Mouse (Mus musculus) midbrain, embryonic 12.5 days (tissue): ENCODE measurements around the gene Col23a1. TPM values are rescaled to one million over a fixed set of nuclear protein-coding genes. Genes with fewer than 3 reads are reported as not detected.

Source experiments
- ATAC-seq: fragments of 200-750 bp; cut with Nextera tagmentation; 2 replicates; pipeline ENCODE4 v1.8.0; 2017; ENCODE audit warnings: low read depth, moderate TSS enrichment, moderate library complexity; ENCODE audit not compliant: low FRiP score
- H3K27ac ChIP-seq: fragments of 300-500 bp; sonication (generic); replicated peaks from 2 replicates; pipeline ENCODE4 v1.5.1; 2016; ENCODE audit warnings: mild to moderate bottlenecking
- H3K27me3 ChIP-seq: fragments of 300-500 bp; sonication (generic); 2 replicates; pipeline ENCODE4 v1.6.1; 2016; ENCODE audit warnings: mild to moderate bottlenecking
- H3K36me3 ChIP-seq: fragments of 300-500 bp; sonication (generic); 2 replicates; pipeline ENCODE4 v1.6.1; 2016
- H3K4me1 ChIP-seq: fragments of 300-500 bp; sonication (generic); 2 replicates; pipeline ENCODE4 v1.6.1; 2016
- H3K4me2 ChIP-seq: fragments of 300-500 bp; sonication (generic); replicated peaks from 2 replicates; pipeline ENCODE4 v1.6.1; 2016; ENCODE audit warnings: mild to moderate bottlenecking, moderate library complexity
- H3K4me3 ChIP-seq: fragments of 300-500 bp; sonication (generic); 2 replicates; pipeline ENCODE4 v1.5.1; 2016; ENCODE audit warnings: mild to moderate bottlenecking
- H3K9ac ChIP-seq: fragments of 300-500 bp; sonication (generic); replicated peaks from 2 replicates; pipeline ENCODE4 v1.6.1; 2016; ENCODE audit warnings: mild to moderate bottlenecking, moderate library complexity
- H3K9me3 ChIP-seq: fragments of 300-500 bp; sonication (generic); 2 replicates; pipeline ENCODE4 v1.6.1; 2016; ENCODE audit warnings: mild to moderate bottlenecking
- WGBS: fragments of 180-500 bp; shearing (Covaris S2); methylation state at CpG from one replicate; pipeline ENCODE4 v1.1.7; 2016; 5-methylcytosine and 5-hydroxymethylcytosine counted together
- polyA plus RNA-seq: library from polyadenylated mRNA; unstranded; fragments of >200 nt; fragmentation: Nextera tagmentation; extraction: Ambion mirVana; gene quantifications from 2 replicates; pipeline ENCODE4 v1.2.1, GENCODE M21; 2016

The Col23a1 gene
- polyA plus RNA-seq: 14.8 and 18.3 TPM in 2 replicates

DNA sequence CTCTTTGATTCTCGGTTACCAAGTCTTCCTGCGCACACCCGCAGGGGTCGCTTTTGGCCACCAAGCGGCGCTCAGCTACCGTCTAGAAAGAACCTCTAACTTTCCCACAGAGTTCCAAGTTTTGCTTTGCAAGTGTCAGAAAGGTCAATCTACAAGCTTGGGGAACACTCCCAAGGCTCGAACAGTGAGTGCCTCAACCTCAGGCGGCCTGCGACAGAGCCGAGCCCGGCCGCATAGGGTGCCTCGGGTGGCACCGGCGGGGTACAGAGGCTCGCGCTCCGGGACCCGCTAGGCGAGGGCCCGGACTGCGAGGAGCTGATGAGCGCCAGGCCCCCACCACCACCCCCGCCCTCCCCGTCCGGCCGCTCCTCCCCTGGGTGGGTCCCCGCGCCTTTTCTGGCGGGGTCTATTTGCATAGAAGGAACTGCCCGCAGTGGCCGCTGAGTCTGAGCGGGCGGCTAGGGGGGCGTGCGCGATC lies at the start of gene Col23a1:
Col23a1 (plus strand) TSS at position 357 of the 478 bp plus-strand sequence.
- no peak within 1 kb of the TSS; the same call in 1 of the 2 replicates for H3K27ac ChIP-seq
- peaks cover 27% of the 10 kb centered on the region for H3K27me3 ChIP-seq
- peak within 1 kb of the TSS; percentile 91 for H3K4me2 ChIP-seq
- WGBS: 1% methylated on average over 30 of the region's 38 CpGs
- H3K9me3 ChIP-seq: no peaks in the 10 kb centered on the region
- H3K4me3 ChIP-seq: peak within 1 kb of the TSS; percentile 62
- H3K4me1 ChIP-seq: peaks cover 9% of the 10 kb centered on the region; the same call in 1 of the 2 replicates
- peak within 1 kb of the TSS; percentile 74 for H3K9ac ChIP-seq
- peaks cover under 1% of the 10 kb centered on the region; the same call in 1 of the 2 replicates for H3K36me3 ChIP-seq
- peak; percentile 89 for ATAC-seq

DNA sequence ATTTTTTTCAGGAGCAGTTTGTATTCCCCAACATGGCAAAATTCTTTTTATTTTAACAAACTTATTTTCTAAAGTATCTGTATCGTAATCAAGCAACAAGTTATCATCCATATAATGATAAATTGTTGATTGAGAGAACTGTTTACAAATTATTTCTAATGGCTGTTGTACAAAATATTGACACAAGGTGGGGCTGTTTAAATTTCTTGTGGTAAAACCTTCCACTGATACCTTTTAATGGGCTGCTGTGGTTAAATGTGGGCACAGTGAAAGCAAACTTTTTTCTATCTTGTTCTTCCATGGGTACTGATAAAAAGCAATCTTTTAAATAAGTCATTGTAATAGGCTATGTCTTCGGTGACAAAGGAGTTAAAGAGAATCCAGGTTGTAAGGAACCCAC lies 46.8 kb upstream of the Col23a1 start:
- no peaks in the 10 kb centered on the region for H3K36me3 ChIP-seq
- no peak overlapping the region for H3K4me3 ChIP-seq
- no peak overlapping the region for H3K27ac ChIP-seq
- no peak for ATAC-seq
- no peaks in the 10 kb centered on the region for H3K9me3 ChIP-seq
- WGBS: 90% methylated on average over 2 of the region's 2 CpGs
- no peaks in the 10 kb centered on the region for H3K27me3 ChIP-seq
- no peaks in the 10 kb centered on the region for H3K4me1 ChIP-seq
- no peak overlapping the region for H3K9ac ChIP-seq
- H3K4me2 ChIP-seq: no peak overlapping the region

DNA sequence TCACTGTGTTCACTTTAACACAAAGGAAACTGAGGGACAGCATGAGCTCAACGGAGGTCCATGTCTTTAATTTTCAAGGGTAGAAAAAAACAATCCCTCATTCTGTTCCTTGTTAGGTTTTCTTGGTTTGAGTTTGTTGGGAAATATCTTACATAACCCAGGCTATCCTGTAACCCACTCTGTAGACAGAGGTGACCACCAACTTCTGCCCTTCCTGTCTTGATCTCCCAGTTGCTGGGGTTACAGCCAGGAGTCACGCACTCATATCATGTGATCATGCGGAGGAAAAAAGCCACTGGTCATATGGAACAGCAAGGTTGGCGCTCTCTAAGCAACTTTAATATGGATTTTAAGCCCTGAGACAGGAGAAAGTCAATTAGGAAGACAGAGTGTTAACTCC lies 32.7 kb upstream of the Col23a1 start:
- no peaks in the 10 kb centered on the region for H3K27me3 ChIP-seq
- H3K36me3 ChIP-seq: no peaks in the 10 kb centered on the region
- no peak overlapping the region for H3K27ac ChIP-seq
- no peaks in the 10 kb centered on the region for H3K4me1 ChIP-seq
- no peak overlapping the region for H3K9ac ChIP-seq
- H3K4me2 ChIP-seq: no peak overlapping the region
- no peaks in the 10 kb centered on the region for H3K9me3 ChIP-seq
- ATAC-seq: no peak
- no peak overlapping the region for H3K4me3 ChIP-seq
- WGBS: 92% methylated on average over 4 of the region's 4 CpGs

DNA sequence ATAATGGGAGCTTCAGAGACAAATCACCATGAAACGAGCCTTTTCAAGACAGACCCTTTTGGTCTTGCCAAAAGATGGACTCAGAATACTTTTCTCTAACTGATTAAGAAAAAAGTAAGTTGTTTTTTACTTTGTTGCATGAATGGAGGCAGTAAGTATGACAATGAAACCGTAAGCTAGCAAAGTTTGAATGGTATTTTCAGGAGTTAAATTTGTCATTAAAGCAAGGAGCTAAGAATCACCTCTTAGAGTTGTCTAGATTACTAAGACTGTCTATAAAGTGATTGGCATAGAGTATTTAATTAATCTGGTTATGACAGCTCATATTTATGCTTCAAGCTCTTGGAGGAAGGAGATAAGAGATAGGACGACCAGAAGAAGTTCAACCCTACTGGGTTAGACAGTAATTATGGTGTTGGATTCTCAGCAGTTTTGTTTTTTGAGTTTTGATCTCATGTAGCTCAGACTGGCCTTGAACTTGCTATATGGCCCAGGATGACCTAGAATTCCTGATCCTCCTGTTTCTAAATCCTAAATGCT lies 28.0 kb upstream of the Col23a1 start, which contains the start of gene Clk4:
Clk4 (plus strand) TSS at position 51 of the 540 bp plus-strand sequence.
- Histone ChIP-seq H3K27me3 (no peaks in the 10 kb centered on the region), H3K4me2 (peak within 1 kb of the TSS; percentile 59), H3K27ac (peak within 1 kb of the TSS; percentile 91; the same call in 1 of the 2 replicates), H3K9ac (peak within 1 kb of the TSS; percentile 96), H3K36me3 (no peaks in the 10 kb centered on the region), H3K4me3 (peak within 1 kb of the TSS; percentile 97), H3K4me1 (peaks cover 31% of the 10 kb centered on the region), H3K9me3 (no peaks in the 10 kb centered on the region)
- no peak for ATAC-seq
- 82% methylated on average over 3 of the region's 3 CpGs for WGBS

DNA sequence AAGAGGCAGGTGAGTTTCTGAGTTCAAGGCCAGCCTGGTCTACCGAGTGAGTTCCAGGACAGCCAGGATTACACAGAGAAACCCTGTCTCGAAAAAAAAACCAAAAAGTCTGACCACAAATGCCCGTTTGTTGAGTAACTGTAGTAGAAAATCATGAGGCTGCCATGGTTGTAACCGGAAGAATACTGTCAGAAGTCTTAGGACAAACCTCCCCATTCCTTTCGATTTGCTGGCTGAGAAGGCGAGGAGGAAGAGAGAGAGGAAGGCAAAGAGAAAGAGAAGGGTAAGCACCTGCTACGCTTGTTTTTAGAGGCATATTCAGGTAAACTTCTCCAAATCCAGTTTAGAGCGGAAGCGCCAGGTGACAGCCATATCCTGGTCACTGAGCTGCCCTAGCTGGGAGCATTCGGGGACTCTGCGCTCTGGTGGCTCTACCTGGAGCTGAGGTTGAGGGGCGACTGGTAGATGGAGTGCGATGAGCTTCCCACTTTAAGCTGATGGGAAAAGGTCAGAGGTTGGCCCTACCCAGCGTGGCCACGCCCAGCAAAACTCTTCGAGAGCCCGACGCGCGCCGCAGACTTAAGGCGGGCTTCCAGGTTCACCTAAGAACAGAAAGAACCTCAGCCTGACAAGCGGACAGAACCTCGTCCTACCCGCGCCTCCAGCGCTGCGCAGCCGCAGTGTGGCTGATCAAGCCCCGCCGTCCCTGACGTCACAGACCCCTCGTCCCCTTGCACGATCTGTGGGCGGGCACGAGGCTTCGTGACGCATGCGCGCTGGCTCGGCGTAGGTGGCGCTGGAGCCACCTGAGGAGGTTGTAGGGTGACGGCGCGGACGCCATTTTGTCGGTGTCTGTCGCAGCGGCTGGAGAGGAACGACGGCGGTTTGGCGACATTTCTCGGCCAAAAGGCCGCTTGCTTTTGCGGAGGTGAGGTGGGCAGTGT lies 27.1 kb upstream of the Col23a1 start, which contains the start of gene BC049762:
BC049762 (minus strand) TSS at position 705 of the 944 bp plus-strand sequence.
- Histone ChIP-seq H3K27me3 (no peaks in the 10 kb centered on the region), H3K27ac (peak within 1 kb of the TSS; percentile 91), H3K4me1 (peaks cover 31% of the 10 kb centered on the region), H3K36me3 (peaks cover 6% of the 10 kb centered on the region; the same call in 1 of the 2 replicates), H3K4me3 (peak within 1 kb of the TSS; percentile 97), H3K4me2 (peak within 1 kb of the TSS; percentile 59), H3K9ac (peak within 1 kb of the TSS; percentile 96), H3K9me3 (no peaks in the 10 kb centered on the region)
- 10% methylated on average over 57 of the region's 57 CpGs for WGBS
- peak; percentile 98 for ATAC-seq

DNA sequence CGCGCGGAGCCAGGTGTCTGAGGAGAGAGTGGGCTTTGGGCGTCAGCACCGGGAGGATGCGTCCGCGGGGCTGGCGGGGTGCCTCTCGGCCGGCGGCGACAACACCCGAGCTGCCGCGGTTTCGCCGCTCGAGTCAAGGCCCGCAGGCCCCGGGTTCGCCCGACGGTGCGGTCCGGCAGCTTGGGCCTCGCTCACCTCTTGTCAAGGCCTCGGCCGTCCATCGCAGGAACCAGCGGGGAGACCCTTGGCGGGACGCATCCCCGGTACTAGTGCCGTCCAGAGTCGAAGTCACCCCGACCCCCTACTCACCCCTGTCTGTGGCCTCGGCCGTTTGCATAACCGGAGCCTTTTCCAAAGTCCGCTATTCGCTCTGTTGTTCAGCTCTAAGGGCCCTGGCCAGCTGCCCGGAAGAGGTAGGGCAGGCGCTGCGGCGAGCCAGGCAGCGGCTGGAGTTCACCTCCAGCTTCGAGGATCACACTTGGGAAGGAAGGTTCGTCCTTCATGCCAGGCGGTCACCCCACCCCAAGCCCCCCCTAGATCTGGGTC lies 26.4 kb upstream of the Col23a1 start:
- peak overlapping the region; percentile 59 for H3K4me2 ChIP-seq
- peak; percentile 70 for ATAC-seq
- WGBS: under 1% methylated on average over 50 of the region's 50 CpGs
- H3K27ac ChIP-seq: peak overlapping the region; percentile 91
- no peaks in the 10 kb centered on the region for H3K9me3 ChIP-seq
- H3K4me3 ChIP-seq: peak overlapping the region; percentile 97
- H3K4me1 ChIP-seq: peaks cover 31% of the 10 kb centered on the region
- peak overlapping the region; percentile 96 for H3K9ac ChIP-seq
- H3K27me3 ChIP-seq: no peaks in the 10 kb centered on the region
- H3K36me3 ChIP-seq: peaks cover 6% of the 10 kb centered on the region; the same call in 1 of the 2 replicates

DNA sequence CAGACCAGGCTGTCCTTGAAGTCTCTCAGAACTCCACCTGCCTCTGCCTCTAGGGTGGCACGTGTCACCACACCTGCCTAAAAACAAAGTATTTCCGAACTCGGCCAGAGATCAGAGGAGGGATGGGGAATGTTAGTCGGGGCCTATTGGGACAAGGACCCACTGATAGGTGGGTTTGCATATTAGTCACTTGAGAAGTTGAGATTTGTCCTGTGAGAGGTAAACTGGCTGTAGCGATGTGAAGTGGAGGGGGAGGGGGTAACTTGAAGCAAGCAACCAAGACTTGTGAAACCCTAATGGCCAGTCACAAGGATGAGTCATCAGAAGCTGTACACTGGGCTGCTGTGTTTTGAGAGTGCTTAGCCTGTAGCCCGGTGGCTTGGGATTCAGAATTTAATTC lies 25.4 kb upstream of the Col23a1 start:
- Histone ChIP-seq H3K9me3 (no peaks in the 10 kb centered on the region), H3K36me3 (peaks cover 6% of the 10 kb centered on the region; the same call in 1 of the 2 replicates), H3K27me3 (no peaks in the 10 kb centered on the region), H3K4me3 (peak overlapping the region; percentile 97), H3K9ac (peak overlapping the region; percentile 55; the same call in 1 of the 2 replicates), H3K4me2 (peak overlapping the region; percentile 59), H3K27ac (no peak overlapping the region), H3K4me1 (peaks cover 31% of the 10 kb centered on the region)
- no peak for ATAC-seq
- 41% methylated on average over 6 of the region's 6 CpGs for WGBS

DNA sequence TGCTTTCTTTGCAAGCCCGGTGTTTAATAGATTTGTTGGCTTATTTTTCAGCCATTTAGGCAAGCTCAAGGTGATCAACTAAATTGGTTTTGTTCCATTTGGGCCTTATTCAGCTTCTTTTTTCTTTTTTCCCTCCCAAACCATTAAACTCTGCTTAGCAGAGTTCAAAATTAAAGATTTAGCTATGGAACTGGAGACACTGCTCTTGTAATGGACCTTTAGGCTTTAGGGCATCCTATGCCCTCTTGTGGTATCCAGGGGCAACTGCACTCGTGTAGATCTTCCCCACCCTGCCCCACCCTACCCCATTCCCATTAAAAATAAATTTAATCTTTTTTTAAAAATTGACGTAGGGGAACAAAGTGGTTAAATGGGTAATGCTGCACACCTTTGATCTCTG lies 24.4 kb upstream of the Col23a1 start:
- Histone ChIP-seq H3K27ac (no peak overlapping the region), H3K4me1 (peaks cover 31% of the 10 kb centered on the region), H3K9ac (no peak overlapping the region; the same call in 1 of the 2 replicates), H3K27me3 (no peaks in the 10 kb centered on the region), H3K9me3 (no peaks in the 10 kb centered on the region), H3K36me3 (peaks cover 8% of the 10 kb centered on the region), H3K4me2 (peak overlapping the region; percentile 59), H3K4me3 (peak overlapping the region; percentile 97; the same call in 1 of the 2 replicates)
- 57% methylated on average over 3 of the region's 3 CpGs for WGBS
- ATAC-seq: no peak

DNA sequence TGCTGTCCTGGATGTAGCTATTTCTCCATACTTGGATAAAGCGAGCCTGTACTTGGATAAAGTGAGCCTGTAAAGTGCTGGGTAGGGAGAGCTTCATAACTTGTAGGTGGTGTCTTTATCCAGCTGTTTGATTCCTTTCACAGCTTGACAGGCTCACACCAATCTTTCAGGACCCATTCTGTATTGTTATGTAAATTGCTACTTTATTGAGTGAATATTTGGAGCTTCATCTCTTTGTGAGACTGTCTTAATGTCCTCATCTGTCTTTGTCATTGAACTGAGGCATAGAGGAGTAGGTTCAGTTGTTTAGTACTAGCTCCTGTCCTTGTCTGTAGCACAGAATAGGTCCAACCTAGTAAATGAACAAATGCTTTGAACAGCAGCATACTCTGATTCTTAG lies 15.3 kb upstream of the Col23a1 start:
- no peak for ATAC-seq
- Histone ChIP-seq H3K36me3 (peaks cover 60% of the 10 kb centered on the region), H3K4me2 (no peak overlapping the region), H3K4me1 (no peaks in the 10 kb centered on the region), H3K9me3 (no peaks in the 10 kb centered on the region), H3K4me3 (no peak overlapping the region), H3K27ac (no peak overlapping the region), H3K27me3 (no peaks in the 10 kb centered on the region), H3K9ac (no peak overlapping the region)
- 78% methylated on average over 1 of the region's 1 CpGs for WGBS

DNA sequence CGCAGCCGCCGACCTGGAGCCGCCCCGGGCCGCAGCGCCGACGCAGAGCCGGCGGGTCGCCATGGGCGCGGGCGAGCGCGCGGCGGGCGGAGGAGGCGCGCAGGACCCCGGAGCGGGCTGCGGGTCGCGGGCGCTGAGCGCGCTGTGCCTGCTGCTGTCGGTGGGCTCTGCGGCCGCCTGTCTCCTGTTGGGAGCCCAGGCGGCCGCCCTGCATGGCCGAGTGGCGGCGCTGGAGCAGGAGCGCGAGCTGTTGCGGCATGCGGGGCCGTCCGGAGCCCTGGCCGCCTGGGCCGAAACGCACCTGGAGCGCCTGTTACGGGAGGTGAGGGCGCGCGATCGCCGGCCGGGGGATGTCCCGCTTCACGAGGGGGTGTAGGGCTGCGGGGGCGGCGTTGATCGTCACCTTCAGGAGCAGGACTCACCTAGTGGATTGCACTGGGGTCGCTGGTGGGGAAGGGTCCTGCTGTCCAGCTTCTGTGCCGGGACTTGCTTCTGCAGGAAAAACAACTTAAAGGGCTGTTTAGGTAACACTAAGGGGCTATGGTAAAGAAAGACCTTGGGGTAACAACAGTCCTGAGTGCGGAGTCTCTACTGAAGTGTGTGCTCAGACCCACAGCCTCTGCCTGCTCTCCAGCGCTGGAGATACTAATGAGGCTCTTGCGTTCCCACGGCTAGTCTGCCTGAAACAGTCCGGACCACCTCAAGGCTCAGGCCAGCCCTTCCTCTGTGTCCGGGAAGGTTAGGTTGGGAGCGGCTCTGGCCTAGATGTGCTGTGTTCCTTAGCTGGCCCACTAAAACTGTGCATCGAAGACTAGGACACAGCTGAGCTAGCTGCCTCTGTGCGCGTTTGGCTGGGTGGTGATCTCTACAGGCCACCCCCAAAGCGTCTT lies 591 bp downstream of the Col23a1 start:
- no peaks in the 10 kb centered on the region for H3K36me3 ChIP-seq
- peak overlapping the region; percentile 62 for H3K4me3 ChIP-seq
- peak; percentile 81 for ATAC-seq
- peak overlapping the region; percentile 91 for H3K4me2 ChIP-seq
- no peaks in the 10 kb centered on the region for H3K9me3 ChIP-seq
- peak overlapping the region; percentile 74 for H3K9ac ChIP-seq
- H3K27ac ChIP-seq: no peak overlapping the region
- WGBS: 2% methylated on average over 63 of the region's 74 CpGs
- peaks cover 27% of the 10 kb centered on the region for H3K27me3 ChIP-seq
- peaks cover 9% of the 10 kb centered on the region; the same call in 1 of the 2 replicates for H3K4me1 ChIP-seq
